In genomic region chr3:65861471-65861881, GRCm38 (mm10) we compare ENCODE assay signal across 8 mouse cellular contexts.
A peak's percentile ranks its signal among the peaks of the same experiment; 100 is the strongest.
DNase-seq lines count a peak whose midpoint lies in the region; ATAC-seq and TF ChIP-seq lines count a peak whose summit lies in the region.
"Had no signal": no experiment of that assay in that cellular context is flagged by ENCODE, and none has a peak within 500 bp of the region (broad histone marks: within the 10 kb centered on the region; RNA-seq: fewer than 3 reads in every experiment).

No protein-coding gene starts in this region.

- TF ChIP-seq CTCF in lung, postnatal 0 days (IDR thresholded peaks at IDR 0.05), result no peak
- no peak for TF ChIP-seq CTCF in midbrain, postnatal 0 days (IDR thresholded peaks at IDR 0.05)

- peak; percentile 21 for DNase-seq in lung, postnatal 14 days
- DNase-seq in lung, postnatal 0 days (ENCODE audit: low spot score), result no peak
- peak; percentile 87 for DNase-seq in embryo, embryonic 9.5 days (ENCODE audit: extremely low spot score)
- peak; percentile 65 for DNase-seq in midbrain, postnatal 0 days (ENCODE audit: low spot score)
- no peak for DNase-seq in gastrocnemius, postnatal 10 days

- no peak overlapping the region for H3K27ac ChIP-seq in lung, postnatal 0 days (ENCODE audit: low read length)
- H3K27ac ChIP-seq in hindbrain, embryonic 16.5 days (ENCODE audit: low read depth, low read length), result no peak overlapping the region
- no peak overlapping the region for H3K27ac ChIP-seq in midbrain, postnatal 0 days (ENCODE audit: low read depth, low read length)
- H3K27ac ChIP-seq: limb, embryonic 15.5 days had no signal

- TF ChIP-seq EP300 in lung, postnatal 0 days (IDR thresholded peaks at IDR 0.05), result no peak

- no peak overlapping the region for H3K4me2 ChIP-seq in lung, postnatal 0 days (replicated peaks; ENCODE audit: low read depth, low read length)
- peak overlapping the region; percentile 13 for H3K4me2 ChIP-seq in hindbrain, embryonic 16.5 days (ENCODE audit: low read length)
- H3K4me2 ChIP-seq in midbrain, postnatal 0 days (ENCODE audit: low read depth, low read length, poor library complexity, severe bottlenecking), result no peak overlapping the region
- H3K4me2 ChIP-seq: limb, embryonic 15.5 days had no signal

- H3K4me3 ChIP-seq in lung, postnatal 0 days (ENCODE audit: low read depth, low read length), result no peak overlapping the region
- H3K4me3 ChIP-seq in hindbrain, embryonic 16.5 days (ENCODE audit: low read length), result no peak overlapping the region
- H3K4me3 ChIP-seq in midbrain, postnatal 0 days (ENCODE audit: low read depth, low read length), result no peak overlapping the region
- H3K4me3 ChIP-seq: limb, embryonic 15.5 days had no signal

- H3K4me1 ChIP-seq in lung, postnatal 0 days (ENCODE audit: insufficient read depth, low read depth, low read length), result peaks cover 14% of the 10 kb centered on the region
- peaks cover 27% of the 10 kb centered on the region for H3K4me1 ChIP-seq in hindbrain, embryonic 16.5 days (ENCODE audit: control insufficient read depth, insufficient read depth, low read depth, low read length)
- H3K4me1 ChIP-seq in midbrain, postnatal 0 days (ENCODE audit: insufficient read depth, low read length), result 0 out of 2 replicates have a peak, but pooled peaks cover 6% of the 10 kb centered on the region

- no peaks in the 10 kb centered on the region for H3K27me3 ChIP-seq in lung, postnatal 0 days (replicated peaks; ENCODE audit: insufficient read depth, low read length)
- H3K27me3 ChIP-seq in hindbrain, embryonic 16.5 days (replicated peaks; ENCODE audit: control insufficient read depth, insufficient read depth, low read length), result no peaks in the 10 kb centered on the region
- no peaks in the 10 kb centered on the region for H3K27me3 ChIP-seq in midbrain, postnatal 0 days (ENCODE audit: insufficient read depth, low read length)

- no peaks in the 10 kb centered on the region for H3K36me3 ChIP-seq in lung, postnatal 0 days (ENCODE audit: insufficient read depth, low read length)
- H3K36me3 ChIP-seq in hindbrain, embryonic 16.5 days (ENCODE audit: control insufficient read depth, insufficient read depth, low read length), result no peaks in the 10 kb centered on the region
- no peaks in the 10 kb centered on the region for H3K36me3 ChIP-seq in midbrain, postnatal 0 days (ENCODE audit: insufficient read depth, low read length)
- H3K36me3 ChIP-seq: limb, embryonic 15.5 days had no signal

- H3K9me3 ChIP-seq in lung, postnatal 0 days (ENCODE audit: low read length), result no peaks in the 10 kb centered on the region
- no peaks in the 10 kb centered on the region for H3K9me3 ChIP-seq in hindbrain, embryonic 16.5 days (ENCODE audit: control insufficient read depth, low read length)
- H3K9me3 ChIP-seq in midbrain, postnatal 0 days (ENCODE audit: low read length), result no peaks in the 10 kb centered on the region
- H3K9me3 ChIP-seq: limb, embryonic 15.5 days had no signal

- no peak for ATAC-seq in lung, postnatal 0 days
- ATAC-seq in hindbrain, embryonic 16.5 days, result no peak; the same call in 1 of the 2 replicates
- ATAC-seq in midbrain, postnatal 0 days (ENCODE audit: low FRiP score), result no peak
- ATAC-seq in megakaryocyte-erythroid progenitor cell, adult 5-6 weeks (replicated peaks; ENCODE audit: low FRiP score, low TSS enrichment, poor library complexity, severe bottlenecking), result no peak

- H3K9ac ChIP-seq in lung, postnatal 0 days (replicated peaks; ENCODE audit: low read depth), result no peak overlapping the region
- no peak overlapping the region for H3K9ac ChIP-seq in hindbrain, embryonic 16.5 days (ENCODE audit: low read depth, low read length)
- no peak overlapping the region for H3K9ac ChIP-seq in midbrain, postnatal 0 days (replicated peaks; ENCODE audit: low read length, poor library complexity, severe bottlenecking)
- H3K9ac ChIP-seq: limb, embryonic 15.5 days had no signal

- 13% methylated on average over 6 of the region's 6 CpGs for WGBS in lung, postnatal 0 days
- 9% methylated on average over 6 of the region's 6 CpGs for WGBS in hindbrain, embryonic 16.5 days
- 20% methylated on average over 6 of the region's 6 CpGs for WGBS in midbrain, postnatal 0 days

Comparison
In these comparisons a context has a peak if more than half of its experiments do, and no peak if none do; other contexts are left out.
1. DNase-seq: peak in lung, postnatal 14 days (single experiment), embryo, embryonic 9.5 days (single experiment) and midbrain, postnatal 0 days (single experiment); none in lung, postnatal 0 days (single experiment) and gastrocnemius, postnatal 10 days (single experiment).